Mouse (Mus musculus) lung, postnatal 0 days (tissue): ENCODE data around the gene Golga3.

ENCODE experiments used
- CTCF ChIP-seq: IDR thresholded peaks from 2 replicates; pipeline ENCODE4 v1.5.1; 2016; ENCODE audit warnings: antibody characterized with exemption, mild to moderate bottlenecking
- EP300 ChIP-seq: IDR thresholded peaks from 2 replicates; pipeline ENCODE4 v1.6.1; 2016; ENCODE audit warnings: antibody characterized with exemption, mild to moderate bottlenecking, control low read depth

- TF ChIP-seq CTCF (no peak), EP300 (no peak)
Measured at GRCm38 (mm10) chr5:110181716-110182115, 5.2 kb downstream of the Golga3 start.
